Mouse (Mus musculus): ENCODE data around the gene Pdk2.
A peak's percentile ranks its signal among the peaks of the same experiment; 100 is the strongest.
"Not testable (repeated sequence)": the region's sequence is repeated elsewhere in the genome, so short reads cannot be mapped to it uniquely, and the experiment has no call there.

The Pdk2 gene

DNA sequence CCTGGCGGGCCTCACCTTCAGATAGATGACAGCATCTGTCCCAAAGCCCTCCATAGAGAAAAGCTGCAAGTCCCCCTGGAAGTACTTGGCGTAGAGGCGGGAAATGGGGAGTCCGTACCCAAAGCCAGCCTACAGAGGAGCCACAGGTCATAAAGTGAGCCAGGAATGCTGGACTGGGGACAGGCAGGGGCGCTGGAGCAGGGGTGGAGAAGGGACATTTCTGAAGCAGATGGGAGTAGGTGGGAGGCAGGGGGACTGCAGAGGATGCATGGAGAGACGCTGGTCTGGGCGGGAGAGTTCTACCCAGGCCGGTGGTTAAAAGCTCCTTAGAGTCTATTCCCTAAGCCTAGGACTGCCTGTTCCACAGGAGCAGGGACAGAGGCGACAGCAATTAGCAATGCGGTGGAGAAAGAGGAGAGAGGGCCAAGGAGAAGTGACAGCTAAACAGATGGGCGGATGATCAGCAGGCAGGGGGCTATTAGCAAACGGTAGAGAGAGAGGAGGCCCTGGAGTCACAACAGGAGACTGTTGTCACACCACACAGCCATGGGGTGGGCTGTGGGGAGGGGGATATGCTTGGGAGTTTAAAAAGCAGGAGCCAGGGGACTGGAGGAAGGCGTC lies 13.2 kb downstream of the Pdk2 start:
- DNase-seq (ENCODE audit: low spot score in 2 of 2) = no peak

DNA sequence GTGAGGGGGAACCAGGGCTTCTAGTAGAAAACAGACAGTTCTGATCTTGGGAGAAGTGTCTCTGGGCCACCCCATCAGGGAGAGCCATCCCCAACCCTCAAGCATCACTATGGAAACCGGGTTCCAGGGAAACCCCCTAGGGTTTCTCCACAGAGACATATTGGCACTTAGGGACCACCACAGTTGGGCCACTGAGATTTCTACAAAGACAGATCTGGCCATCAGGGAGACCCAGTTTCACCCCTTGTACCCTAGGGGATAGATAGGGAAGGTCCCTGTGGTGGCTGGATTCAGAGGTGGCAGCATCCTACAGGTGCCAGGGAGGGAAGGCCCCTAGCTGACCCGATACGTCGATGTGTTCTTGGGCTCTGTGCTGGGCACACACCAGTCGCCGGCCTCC lies 14.3 kb downstream of the Pdk2 start:
- DNase-seq (ENCODE audit: low spot score in 2 of 2) = no peak

DNA sequence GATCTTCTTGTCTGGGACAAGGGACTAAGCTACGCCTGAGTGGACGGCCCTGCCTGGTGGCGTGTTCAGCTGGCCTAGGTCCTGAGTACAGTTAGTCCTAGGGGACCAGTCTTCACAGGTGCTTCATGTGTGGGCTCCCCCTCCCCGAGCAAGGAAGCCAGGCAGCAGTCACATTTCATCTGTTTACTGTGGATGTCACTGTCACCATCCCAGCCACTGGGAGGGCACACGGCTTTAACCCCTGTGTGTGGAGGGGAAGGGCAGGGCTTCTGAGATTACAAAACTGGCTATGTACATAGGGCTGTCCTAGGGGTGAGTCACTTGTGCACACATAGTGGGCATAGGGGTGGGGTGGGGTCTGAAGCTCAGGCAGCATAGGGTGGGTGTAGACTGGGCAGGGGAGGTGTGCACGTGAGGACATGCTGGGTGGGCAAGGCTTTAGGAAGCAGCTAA lies 15.0 kb downstream of the Pdk2 start:
- no peak for DNase-seq (ENCODE audit: low spot score in 2 of 2)

DNA sequence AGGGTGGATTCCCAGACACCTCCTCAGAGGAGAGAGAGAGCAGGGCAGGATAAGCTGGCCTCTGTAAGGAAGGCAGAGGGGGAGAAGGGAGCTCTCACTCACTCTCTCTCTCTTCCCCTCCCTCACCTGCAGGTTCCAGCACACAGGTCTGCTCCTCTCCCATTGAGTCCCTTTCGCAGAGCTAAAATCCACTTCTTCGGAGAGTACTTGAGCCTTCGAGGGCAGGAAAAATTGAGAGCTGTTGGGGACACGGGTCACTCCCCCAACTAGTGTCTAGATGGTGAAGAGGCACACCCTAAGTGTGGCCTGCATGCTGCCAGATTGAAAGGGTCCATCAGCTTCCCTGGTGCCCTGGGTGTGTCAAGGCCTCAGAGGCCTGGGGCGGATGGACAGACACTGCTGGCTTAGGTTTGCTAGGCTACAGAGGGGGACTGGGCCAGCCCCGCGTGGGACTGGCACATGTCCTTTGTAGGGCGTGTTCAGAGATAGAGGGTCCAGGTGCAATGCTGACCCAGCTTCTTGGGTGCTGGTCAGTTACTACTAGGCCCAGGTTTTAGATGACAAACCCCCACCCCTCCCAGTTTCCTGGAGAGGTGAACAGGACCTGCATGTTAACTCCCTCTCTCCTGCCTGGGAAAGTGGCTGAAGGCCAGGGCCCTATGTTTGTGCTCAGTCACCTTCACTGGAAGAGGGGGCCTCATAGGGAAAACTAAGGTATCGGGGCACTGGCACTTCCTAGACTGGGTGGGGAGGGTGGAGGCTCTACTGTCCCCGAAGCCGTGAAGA lies 15.7 kb downstream of the Pdk2 start:
- no peak for DNase-seq (ENCODE audit: low spot score in 2 of 2)

DNA sequence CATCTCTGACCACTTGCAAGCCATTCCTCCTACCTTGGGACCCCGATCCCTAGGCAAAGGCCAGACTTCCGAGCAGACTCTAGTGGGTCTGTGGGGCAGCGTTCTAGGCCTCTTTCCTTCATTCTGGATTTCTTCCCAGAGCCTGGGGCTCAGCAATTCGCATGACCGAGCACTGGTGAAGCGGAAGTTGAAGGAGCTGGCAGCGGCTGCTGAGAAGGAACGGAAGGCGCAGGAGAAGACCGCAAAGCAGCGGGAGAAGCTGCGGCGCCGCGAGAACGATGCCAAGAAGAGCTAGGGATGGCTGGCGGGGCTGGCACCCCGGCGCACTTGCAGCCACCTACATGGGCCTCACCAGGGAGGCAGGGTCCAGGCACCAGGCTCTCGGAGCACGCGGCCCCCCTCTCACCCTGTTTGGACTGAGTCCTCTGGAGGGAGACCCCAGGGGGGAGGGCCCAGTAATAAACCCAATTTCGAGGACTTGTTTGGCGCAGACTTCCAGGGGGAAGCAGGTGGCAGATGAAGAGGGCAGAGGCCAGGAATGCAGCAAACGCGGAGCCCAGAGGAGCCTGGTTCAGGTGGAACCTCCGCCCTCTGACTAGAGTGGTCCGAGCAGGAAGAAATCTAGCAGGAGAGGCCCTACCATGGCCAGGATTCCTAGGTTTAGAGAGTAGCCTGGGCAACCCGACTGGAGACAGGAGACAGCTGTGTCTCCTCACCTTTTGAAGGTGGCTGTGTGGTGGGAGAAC lies 16.5 kb downstream of the Pdk2 start:
- no peak for DNase-seq (ENCODE audit: low spot score in 2 of 2)

DNA sequence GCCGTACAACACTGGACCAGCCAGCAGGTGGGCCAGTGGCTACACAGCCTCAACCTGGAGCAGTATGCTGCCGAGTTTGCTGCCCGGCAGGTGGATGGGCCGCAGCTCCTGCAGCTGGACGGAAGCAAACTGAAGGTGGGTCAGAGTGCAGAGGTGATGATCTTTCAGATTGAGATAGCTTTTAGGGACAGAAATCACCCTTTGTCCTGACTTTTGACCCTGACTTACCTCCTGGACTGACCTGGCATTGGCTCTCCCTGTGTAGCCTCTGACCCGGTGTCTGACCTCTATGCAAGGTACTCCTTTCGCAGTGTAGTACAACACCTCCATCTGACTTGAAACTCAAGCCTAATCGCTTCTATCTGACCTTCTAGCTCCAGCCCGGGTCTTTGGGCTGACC lies 17.7 kb downstream of the Pdk2 start:
- no peak for DNase-seq (ENCODE audit: low spot score in 2 of 2)

DNA sequence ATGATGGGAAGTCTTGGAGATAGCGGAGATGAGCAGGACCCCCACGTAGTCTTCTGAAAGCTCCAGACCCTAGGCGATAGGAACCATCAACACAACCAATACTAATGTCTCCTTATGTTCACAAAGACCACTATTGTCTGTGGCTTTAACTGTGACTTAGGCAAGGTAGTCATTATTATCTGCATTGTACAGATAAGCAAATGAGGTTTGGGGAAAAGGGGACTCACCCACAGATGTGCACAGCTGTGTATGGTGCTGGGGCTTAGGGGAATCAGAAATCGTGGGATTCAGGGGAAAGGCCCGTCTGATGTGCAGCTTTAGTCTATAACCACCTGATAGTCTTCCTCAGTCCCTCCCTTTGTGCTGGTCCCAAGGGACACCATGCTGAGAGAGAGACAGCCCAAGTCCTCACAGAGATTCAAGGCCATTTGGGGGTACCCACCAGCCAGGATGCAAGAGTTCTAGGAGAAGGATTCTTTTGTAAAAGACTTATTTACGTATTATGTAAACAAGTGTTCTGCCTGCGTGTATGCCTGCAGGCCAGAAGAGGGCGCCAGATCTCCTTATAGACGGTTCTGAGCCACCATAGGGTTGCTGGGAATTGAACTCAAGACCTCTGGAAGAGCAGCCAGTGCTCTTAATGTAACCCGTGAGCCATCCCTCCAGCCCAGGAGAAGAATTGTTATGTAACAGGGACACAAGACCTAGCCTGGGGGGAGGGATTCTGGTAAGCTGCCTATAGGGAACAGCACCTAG lies 18.7 kb downstream of the Pdk2 start:
- DNase-seq (ENCODE audit: low spot score in 2 of 2) = no peak

DNA sequence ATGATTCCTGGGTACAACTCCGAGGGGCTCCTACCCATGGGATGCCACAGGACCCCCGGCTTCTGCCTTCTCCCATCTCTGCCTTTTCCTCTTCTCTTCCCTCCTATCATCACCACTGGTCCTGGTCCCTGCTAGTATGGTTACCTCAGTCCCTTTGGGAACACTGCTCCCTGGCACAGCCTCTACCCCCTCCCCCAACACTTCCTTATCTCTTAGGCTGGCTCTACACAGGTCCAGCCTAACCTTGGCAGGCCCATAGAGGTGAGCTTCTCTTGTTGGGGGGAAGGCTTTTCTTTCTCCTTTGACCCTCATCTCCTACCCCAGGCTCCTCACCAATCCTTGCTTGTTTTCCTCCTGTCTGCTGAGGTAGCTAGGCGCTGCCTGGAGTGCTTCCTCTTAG lies 25.7 kb downstream of the Pdk2 start:
- no peak for DNase-seq (ENCODE audit: low spot score in 2 of 2)

DNA sequence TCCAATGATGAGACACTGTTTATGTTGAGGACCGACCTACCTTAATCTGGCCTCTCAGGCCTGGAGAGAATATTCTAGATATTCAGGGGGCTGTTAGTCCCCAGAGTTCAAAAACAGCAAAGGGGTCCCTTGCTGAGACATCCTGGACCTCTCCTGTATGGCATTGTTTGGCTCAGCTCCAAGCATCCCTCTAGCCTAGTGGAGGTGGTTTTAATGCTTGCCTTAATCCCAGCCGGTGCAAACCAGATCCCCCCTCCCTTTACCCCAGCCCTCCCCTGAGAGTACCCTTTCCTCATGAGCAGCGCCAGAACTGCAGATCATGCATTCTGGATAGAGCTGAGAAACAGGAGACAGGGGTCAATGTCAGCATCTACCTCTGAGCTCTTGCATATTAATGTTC lies 28.7 kb downstream of the Pdk2 start:
- DNase-seq (ENCODE audit: low spot score in 2 of 2) = no peak

DNA sequence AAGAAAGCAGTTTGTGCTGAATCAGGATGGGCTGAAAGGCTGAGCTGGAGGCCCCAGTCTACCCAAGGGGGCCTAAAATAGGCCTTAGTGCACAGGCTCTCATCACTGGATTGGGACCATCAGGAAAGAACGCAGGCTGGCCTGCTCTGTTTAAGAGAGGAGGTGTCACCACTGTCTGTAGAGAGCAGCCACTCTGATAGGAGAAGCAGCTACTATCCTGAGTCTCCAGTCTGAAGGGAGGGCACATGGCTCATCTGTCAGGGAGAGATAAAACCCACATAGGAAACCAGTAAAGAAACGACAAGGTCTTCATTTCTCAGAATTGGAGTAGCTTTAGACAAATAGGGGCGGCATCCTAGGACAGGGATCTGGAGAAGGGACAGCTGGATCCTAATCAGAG lies 29.1 kb downstream of the Pdk2 start:
- DNase-seq (ENCODE audit: low spot score in 2 of 2) = no peak

DNA sequence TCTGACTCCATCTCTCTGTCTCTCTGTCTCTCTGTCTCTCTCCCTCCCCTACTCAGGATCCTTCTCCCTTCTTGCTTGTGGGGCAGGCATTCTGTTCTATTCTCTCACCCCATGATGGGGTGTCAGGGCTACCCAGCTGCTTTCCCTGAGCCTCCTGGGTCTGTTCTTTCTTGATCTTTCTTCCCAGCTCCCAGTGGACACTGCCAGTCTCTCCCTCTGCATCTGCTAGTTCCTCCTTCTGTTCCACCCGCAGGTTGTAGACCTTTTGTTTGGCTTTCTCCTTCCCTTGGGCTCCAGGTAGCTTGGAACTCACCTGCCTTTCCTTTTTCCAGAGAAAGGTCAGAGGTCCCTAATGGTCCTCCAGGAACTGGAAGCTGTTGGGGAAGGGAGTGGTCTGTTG lies 29.7 kb downstream of the Pdk2 start:
- no peak for DNase-seq (ENCODE audit: low spot score in 2 of 2)

DNA sequence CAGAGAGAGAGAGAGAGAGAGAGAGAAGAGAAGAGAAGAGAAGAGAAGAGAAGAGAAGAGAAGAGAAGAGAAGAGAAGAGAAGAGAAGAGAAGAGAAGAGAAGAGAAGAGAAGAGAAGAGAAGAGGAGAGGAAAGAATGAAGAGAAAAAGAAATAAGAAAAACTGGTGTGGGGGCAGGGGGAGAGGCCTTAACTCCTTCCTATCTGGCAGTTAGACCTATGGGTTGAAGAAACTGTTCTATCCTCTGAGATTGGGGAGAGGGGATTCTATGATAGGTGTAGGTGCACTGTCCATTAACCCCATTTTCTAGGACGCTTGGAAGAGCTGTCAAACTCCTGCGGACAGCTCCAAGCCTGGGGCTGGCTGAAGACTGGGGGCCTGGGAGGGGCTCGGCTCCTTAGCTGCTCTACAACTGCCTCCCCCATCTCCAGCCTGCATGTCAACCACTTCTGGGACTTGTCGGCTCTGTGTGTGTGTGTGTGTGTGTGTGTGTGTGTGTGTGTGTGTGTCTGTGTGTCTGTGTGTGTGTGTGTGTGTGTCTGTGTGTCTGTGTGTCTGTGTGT lies 30.2 kb downstream of the Pdk2 start:
- DNase-seq (ENCODE audit: low spot score in 2 of 2) = not testable (repeated sequence)

DNA sequence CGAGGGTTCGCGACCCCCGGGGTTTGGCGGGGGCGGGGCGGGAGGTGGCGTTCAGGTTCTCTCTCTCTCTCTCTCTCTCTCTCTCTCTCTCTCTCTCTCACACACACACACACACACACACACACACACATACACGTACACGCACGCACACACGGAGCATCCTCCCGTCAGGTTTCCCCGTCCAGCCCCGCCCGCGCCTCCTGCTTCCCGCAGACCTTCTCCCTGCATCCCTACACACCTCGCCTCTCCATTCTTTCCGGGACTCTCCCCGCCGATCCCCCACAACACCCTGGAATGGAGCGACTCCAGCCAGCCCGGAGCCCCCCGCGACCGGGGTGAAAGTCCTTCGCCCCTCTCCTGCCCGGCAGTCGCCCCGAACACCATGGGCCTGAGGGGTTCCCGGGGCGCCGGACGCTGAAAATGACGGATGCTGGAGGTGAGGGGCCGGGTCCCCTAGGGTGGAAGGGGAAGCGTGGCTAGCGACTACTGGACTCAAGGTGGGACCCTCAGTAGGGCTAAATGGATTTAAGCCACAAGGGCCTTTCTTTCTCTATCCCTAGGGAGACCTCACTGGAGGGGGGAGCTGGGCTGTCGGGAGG lies 30.9 kb downstream of the Pdk2 start:
- DNase-seq (ENCODE audit: low spot score in 2 of 2) = no peak

DNA sequence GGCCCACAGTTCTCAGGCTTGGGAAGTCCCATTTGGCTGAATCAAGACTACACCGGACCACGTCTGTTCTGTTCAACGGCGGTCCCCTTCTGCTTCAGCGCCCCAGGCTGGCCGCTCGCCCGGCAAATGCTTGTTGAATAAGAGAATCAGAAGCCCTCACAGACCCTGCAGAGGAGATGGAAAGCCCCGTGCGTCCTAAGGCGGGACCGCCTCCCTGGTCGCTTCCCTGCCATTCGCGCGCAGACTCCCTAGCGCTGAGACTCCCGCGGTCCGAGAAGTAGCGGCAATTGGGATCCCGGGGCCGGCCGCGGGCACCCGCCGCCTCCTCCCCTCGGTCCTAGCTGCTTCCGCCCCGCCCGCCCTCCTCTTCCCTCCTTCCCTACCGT lies 31.5 kb downstream of the Pdk2 start, which contains the start of gene Samd14:
Gene Samd14, plus strand, starts transcription at position 251 of the 386 bp plus-strand sequence.
- peak; percentile 50 to 58 for DNase-seq (ENCODE audit: low spot score in 2 of 2)

DNA sequence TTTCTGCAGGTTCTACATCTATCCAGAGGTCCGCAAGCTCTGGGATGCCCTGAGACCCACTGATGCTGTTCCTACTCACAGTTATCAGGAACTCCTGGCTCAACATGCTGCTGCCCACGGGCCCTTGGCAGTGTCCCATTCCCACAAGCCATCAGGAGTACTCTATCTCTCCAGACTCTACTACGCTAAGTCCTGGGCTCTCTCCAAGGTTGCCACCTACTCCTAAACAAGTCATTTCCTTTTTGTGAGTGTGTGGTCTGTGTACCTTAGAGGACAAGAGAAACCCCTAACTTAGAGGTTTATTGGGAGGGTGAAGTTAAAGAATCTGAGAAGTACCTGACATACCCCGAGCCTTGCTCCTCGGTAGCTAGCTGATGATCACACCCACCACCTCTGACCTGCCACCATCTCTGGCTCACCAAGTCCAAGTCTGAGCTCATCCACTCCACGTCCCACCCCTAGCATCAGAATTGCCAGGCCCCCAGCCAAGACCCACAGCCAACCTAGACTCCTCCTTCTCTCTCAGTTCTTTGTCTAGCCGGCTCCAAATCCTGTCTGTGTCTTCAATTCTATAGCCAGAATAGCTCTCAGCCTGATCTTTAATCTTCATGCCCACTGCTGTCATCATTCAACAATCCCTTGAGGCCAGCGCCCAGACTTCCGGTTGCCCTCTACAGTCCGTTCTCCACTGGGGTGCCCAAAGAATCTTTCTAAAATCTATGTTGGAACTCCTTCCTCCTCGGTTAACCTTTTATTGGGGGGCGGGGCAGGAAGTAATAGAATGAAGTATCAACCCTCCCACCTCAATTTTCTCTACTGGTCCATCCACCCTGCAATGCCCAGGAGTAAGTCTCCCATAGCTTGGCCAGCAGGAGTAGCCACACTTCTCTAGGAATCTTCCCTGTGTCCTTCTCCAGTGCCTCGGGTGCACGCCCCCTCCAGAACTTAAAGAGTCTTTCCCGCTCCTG lies 32.2 kb downstream of the Pdk2 start:
- DNase-seq (ENCODE audit: low spot score in 2 of 2) = no peak

DNA sequence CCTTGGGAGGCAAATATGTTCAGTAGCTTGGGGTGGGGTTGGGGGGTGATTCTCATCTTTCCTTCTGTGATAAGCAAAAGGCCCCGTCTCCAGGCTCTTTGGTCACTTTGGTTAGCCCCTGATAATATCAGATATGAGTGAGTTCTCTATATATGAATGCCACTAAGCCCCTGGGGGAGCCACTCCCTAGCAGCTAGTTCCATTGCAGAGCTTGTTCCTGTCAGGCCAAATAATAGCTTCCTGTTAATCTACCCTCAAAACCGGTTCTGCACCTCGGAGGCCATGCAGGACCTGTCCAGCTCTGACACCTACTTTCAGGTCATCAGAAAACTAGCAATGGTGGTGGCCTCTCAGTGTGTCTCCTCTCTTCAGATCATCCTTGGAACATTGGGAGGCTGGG lies 33.7 kb downstream of the Pdk2 start:
- no peak for DNase-seq (ENCODE audit: low spot score in 2 of 2)

DNA sequence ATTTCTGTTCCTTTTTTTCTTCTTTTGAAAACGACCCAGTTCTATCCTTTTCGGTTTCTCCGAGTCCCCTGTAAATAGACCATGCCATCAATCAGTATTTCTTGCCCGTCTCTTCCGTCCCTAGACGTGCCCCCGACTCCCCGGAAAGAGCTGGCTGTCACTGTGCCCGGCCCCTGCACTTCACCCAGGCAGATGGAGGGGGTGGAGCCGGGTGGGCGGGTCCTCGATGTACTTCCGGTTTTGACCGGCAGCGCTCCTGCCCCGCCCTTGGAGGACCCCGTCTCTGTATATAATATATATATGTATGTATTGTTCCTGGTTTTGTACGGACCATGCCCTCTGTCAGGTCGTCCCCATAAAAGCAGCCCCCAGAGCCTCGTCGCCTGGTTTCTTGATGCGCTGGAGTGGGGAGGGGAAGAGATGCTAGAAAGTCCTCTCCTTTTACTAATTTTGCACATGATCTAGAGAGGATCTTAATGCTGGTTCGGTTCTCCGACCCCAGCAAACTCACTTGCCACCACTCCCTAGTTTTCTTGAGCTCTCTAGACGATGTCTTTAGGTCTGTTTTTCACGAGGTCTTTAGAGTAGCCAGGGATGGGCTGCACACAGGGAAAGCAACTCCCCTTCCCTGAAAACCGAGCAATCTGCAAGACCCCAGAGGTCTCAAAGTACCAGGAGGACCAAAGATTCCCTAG lies 34.5 kb downstream of the Pdk2 start:
- peak; percentile 69 to 75 for DNase-seq (ENCODE audit: low spot score in 2 of 2)

DNA sequence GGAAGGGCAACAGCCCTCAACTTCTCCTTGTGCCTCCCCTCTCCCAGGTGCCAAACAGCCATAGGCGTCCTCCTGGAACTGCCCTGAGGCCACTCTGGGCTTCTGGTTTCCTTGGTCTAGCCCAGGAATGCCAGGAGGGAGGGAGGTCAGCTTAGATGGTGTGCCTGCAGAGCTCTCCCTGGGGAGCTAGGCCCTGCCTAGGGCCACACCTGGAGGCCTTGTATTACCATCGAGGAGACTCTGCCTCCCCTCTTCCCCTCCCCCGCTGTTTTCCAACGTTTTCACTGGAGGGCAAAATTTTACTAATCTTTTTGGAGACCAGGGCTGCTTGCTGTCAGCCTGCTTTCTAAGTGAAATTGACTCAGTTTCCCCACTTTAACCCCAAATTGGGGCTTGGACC lies 35.1 kb downstream of the Pdk2 start:
- DNase-seq (ENCODE audit: low spot score in 2 of 2) = no peak

DNA sequence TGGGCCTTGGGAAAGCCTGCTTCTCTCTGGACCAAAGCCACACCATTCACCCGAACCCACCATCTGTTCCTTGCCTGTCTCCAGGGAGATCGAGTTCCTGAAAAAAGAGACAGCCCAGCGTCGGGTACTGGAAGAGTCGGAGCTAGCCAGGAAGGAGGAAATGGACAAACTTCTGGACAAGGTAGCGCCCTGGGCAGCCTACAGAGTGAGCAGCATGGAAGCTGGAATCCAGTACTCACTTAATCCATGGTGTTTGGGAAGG lies 36.3 kb downstream of the Pdk2 start:
- no peak for DNase-seq (ENCODE audit: low spot score in 2 of 2)

All from heart, adult 9 months (tissue).